Mouse (Mus musculus) limb, embryonic 13.5 days (tissue): ENCODE data around the gene Lpcat4. TPM values are rescaled to one million over a fixed set of nuclear protein-coding genes. Genes with fewer than 3 reads are reported as not detected.
"Not testable (repeated sequence)": the region's sequence is repeated elsewhere in the genome, so short reads cannot be mapped to it uniquely, and the experiment has no call there.

ENCODE experiments used
- ATAC-seq: fragments of 200-750 bp; cut with Nextera tagmentation; 2 replicates; pipeline ENCODE4 v1.8.0; 2017; ENCODE audit warnings: low read depth, moderate number of reproducible peaks, moderate TSS enrichment; ENCODE audit not compliant: low FRiP score
- H3K27ac ChIP-seq: fragments of 300-500 bp; sonication (generic); 2 replicates; pipeline ENCODE4 v1.5.1; 2015; ENCODE audit warnings: inconsistent platforms, mild to moderate bottlenecking, moderate library complexity
- H3K27me3 ChIP-seq: fragments of 300-500 bp; sonication (generic); 2 replicates; pipeline ENCODE4 v1.6.1; 2015; ENCODE audit warnings: mild to moderate bottlenecking, inconsistent platforms
- H3K36me3 ChIP-seq: fragments of 300-500 bp; sonication (generic); 2 replicates; pipeline ENCODE4 v1.6.1; 2015; ENCODE audit warnings: inconsistent platforms, mild to moderate bottlenecking, moderate library complexity
- H3K4me1 ChIP-seq: fragments of 300-500 bp; sonication (generic); 2 replicates; pipeline ENCODE4 v1.6.1; 2015; ENCODE audit warnings: inconsistent platforms
- H3K4me2 ChIP-seq: fragments of 300-500 bp; sonication (generic); replicated peaks from 2 replicates; pipeline ENCODE4 v1.6.1; 2015; ENCODE audit warnings: inconsistent platforms, mild to moderate bottlenecking, moderate library complexity
- H3K4me3 ChIP-seq: fragments of 300-500 bp; sonication (generic); 2 replicates; pipeline ENCODE4 v1.5.1; 2015; ENCODE audit warnings: moderate library complexity, mild to moderate bottlenecking, inconsistent platforms
- H3K9ac ChIP-seq: fragments of 300-500 bp; sonication (generic); 2 replicates; pipeline ENCODE4 v1.6.1; 2015; ENCODE audit warnings: mild to moderate bottlenecking, inconsistent platforms
- H3K9me3 ChIP-seq: fragments of 300-500 bp; sonication (generic); 2 replicates; pipeline ENCODE4 v1.6.1; 2016; ENCODE audit warnings: inconsistent platforms
- WGBS: fragments of 180-500 bp; shearing (Covaris S2); methylation state at CpG from one replicate; pipeline ENCODE4 v1.1.7; 2015; 5-methylcytosine and 5-hydroxymethylcytosine counted together
- polyA plus RNA-seq: library from polyadenylated mRNA; unstranded; fragments of >200 nt; fragmentation: Nextera tagmentation; extraction: Ambion mirVana; gene quantifications from 2 replicates; pipeline ENCODE4 v1.2.1, GENCODE M21; 2015

Gene Lpcat4
- polyA plus RNA-seq, 1 experiment from 2014 or later, result 18.4 TPM

DNA sequence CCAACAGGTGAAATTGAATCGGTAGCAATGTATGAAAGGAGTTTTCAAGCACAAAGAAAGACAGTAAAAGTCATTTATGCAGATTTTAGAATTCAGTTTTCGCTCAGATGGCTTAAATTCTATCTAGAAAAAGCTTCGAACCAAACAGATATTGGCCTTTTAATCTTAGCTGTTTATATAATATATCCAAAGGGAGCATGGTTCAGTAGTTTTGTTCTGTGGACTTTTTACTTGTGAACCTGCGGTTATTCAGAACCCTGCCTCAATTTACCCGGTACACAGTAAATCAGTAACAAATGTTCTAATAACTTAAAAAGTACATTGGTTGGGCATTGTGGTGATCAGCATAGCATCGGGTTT is 45.7 kb downstream of the Lpcat4 start:
- no peak for ATAC-seq
- H3K36me3 ChIP-seq, result no peaks in the 10 kb centered on the region
- peak overlapping the region; percentile 43 for H3K4me3 ChIP-seq
- peak overlapping the region; percentile 75 for H3K4me2 ChIP-seq
- no peak overlapping the region for H3K9ac ChIP-seq
- H3K27me3 ChIP-seq, result peaks cover 2% of the 10 kb centered on the region; the same call in 1 of the 2 replicates
- peaks cover 9% of the 10 kb centered on the region for H3K4me1 ChIP-seq
- H3K27ac ChIP-seq, result no peak overlapping the region
- 57% methylated on average over 6 of the region's 6 CpGs for WGBS
- H3K9me3 ChIP-seq, result no peaks in the 10 kb centered on the region

GRCm38 (mm10) chr2:112286062-112286461 is 46.8 kb downstream of the Lpcat4 start:
- not testable (repeated sequence) for H3K9ac ChIP-seq, H3K9me3 ChIP-seq, ATAC-seq, H3K27ac ChIP-seq, H3K4me1 ChIP-seq, H3K36me3 ChIP-seq, H3K4me2 ChIP-seq, H3K4me3 ChIP-seq, H3K27me3 ChIP-seq
- 90% methylated on average over 1 of the region's 1 CpGs for WGBS

GRCm38 (mm10) chr2:112287059-112287458 is 47.8 kb downstream of the Lpcat4 start:
- H3K4me1 ChIP-seq, result peaks cover 9% of the 10 kb centered on the region
- peaks cover 2% of the 10 kb centered on the region; the same call in 1 of the 2 replicates for H3K27me3 ChIP-seq
- 64% methylated on average over 4 of the region's 4 CpGs for whole genome bisulfite sequencing
- no peak for ATAC-seq
- H3K36me3 ChIP-seq, result no peaks in the 10 kb centered on the region
- no peaks in the 10 kb centered on the region for H3K9me3 ChIP-seq
- no peak overlapping the region for H3K9ac ChIP-seq
- H3K27ac ChIP-seq, result no peak overlapping the region
- no peak overlapping the region for H3K4me2 ChIP-seq
- no peak overlapping the region for H3K4me3 ChIP-seq

- no peak for ATAC-seq
- Histone ChIP-seq H3K4me3 (no peak overlapping the region), H3K9me3 (no peaks in the 10 kb centered on the region), H3K4me1 (peaks cover 4% of the 10 kb centered on the region; the same call in 1 of the 2 replicates), H3K27ac (no peak overlapping the region), H3K4me2 (no peak overlapping the region), H3K9ac (no peak overlapping the region), H3K27me3 (peaks cover 2% of the 10 kb centered on the region; the same call in 1 of the 2 replicates), H3K36me3 (no peaks in the 10 kb centered on the region)
- 89% methylated on average over 3 of the region's 3 CpGs for WGBS
Measured at GRCm38 (mm10) chr2:112289507-112289906, 50.2 kb downstream of the Lpcat4 start.

DNA sequence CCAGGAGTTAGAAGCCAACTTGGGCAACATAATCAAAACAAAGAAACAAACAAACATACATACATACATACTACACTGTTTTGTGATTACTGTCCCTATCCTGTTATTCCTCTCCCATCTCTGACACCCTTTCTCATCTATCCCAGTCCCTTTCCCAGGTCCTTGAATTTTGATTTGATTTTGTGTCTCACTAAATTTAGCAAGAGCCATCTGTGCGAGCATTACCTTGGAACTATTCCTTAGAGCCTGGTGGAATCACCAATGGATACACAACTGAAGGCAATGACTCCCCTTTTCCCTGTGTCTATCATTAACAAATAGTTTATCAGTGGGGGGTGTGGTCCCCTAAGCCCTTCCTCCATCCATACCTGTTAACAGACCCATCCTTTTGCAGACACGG is 53.6 kb downstream of the Lpcat4 start:
- no peak overlapping the region for H3K4me2 ChIP-seq

GRCm38 (mm10) chr2:112296211-112296610 is 56.9 kb downstream of the Lpcat4 start:
- Histone ChIP-seq H3K27me3 (no peaks in the 10 kb centered on the region), H3K36me3 (no peaks in the 10 kb centered on the region), H3K9me3 (no peaks in the 10 kb centered on the region), H3K4me2 (no peak overlapping the region), H3K27ac (no peak overlapping the region), H3K4me3 (no peak overlapping the region), H3K9ac (no peak overlapping the region), H3K4me1 (no peaks in the 10 kb centered on the region)
- 74% methylated on average over 3 of the region's 3 CpGs for WGBS
- ATAC-seq, result no peak

More for the DNA sequence above, 53.6 kb downstream of the Lpcat4 start:
- H3K27me3 ChIP-seq, result no peaks in the 10 kb centered on the region
- no peak overlapping the region for H3K9ac ChIP-seq
- no peaks in the 10 kb centered on the region for H3K36me3 ChIP-seq
- ATAC-seq, result no peak
- no peaks in the 10 kb centered on the region for H3K4me1 ChIP-seq
- H3K9me3 ChIP-seq, result no peaks in the 10 kb centered on the region
- no peak overlapping the region for H3K4me3 ChIP-seq
- WGBS, result 78% methylated on average over 2 of the region's 2 CpGs
- H3K27ac ChIP-seq, result no peak overlapping the region

Other genes starting within 250 kb of the Lpcat4 start
- not detected in 2 replicates for gene Olfr1309, start 249.2 kb upstream of the Lpcat4 start, polyA plus RNA-seq
- not detected in 2 replicates for gene Olfr1310, start 226.8 kb upstream of the Lpcat4 start, polyA plus RNA-seq
- gene Olfr1311, start 215.1 kb upstream of the Lpcat4 start, polyA plus RNA-seq, result not detected in 2 replicates
- gene Olfr1312, start 189.2 kb upstream of the Lpcat4 start, polyA plus RNA-seq, result not detected in 2 replicates
- gene Olfr1313, start 161.6 kb upstream of the Lpcat4 start, polyA plus RNA-seq, result not detected in 2 replicates
- not detected in 2 replicates for gene Olfr1314, start 142.7 kb upstream of the Lpcat4 start, polyA plus RNA-seq
- gene Olfr1315-ps1, start 124.0 kb upstream of the Lpcat4 start, polyA plus RNA-seq, result not detected in 2 replicates
- gene Olfr1316, start 104.5 kb upstream of the Lpcat4 start, polyA plus RNA-seq, result not detected in 2 replicates
- not detected in 2 replicates for gene Olfr1317, start 99.1 kb upstream of the Lpcat4 start, polyA plus RNA-seq
- gene Olfr1318, start 85.3 kb upstream of the Lpcat4 start, polyA plus RNA-seq, result 0.08 TPM in 1 of 2 replicates, not detected in the other
- not detected in 2 replicates for gene Nutm1, start 19.8 kb downstream of the Lpcat4 start, polyA plus RNA-seq
- 189 and 193 TPM in 2 replicates for gene Nop10, start 22.5 kb downstream of the Lpcat4 start, polyA plus RNA-seq
- gene Slc12a6, start 26.4 kb downstream of the Lpcat4 start, polyA plus RNA-seq, result 9.2 and 9.5 TPM in 2 replicates
- gene Gm21985, start 26.8 kb downstream of the Lpcat4 start, polyA plus RNA-seq, result not detected in 2 replicates
- gene Emc4, start 128.6 kb downstream of the Lpcat4 start, polyA plus RNA-seq, result 114 and 116 TPM in 2 replicates
- 48.4 and 53.0 TPM in 2 replicates for gene Katnbl1, start 139.7 kb downstream of the Lpcat4 start, polyA plus RNA-seq
- 15.5 and 17.0 TPM in 2 replicates for gene Emc7, start 215.5 kb downstream of the Lpcat4 start, polyA plus RNA-seq
- gene Chrm5, start 241.3 kb downstream of the Lpcat4 start, polyA plus RNA-seq, result not detected in 2 replicates